In genomic region chr11:113284951-113285741, GRCm38 (mm10) we compare ENCODE assay signal across 7 mouse cellular contexts.
DNase-seq lines count a peak whose midpoint lies in the region; ATAC-seq and TF ChIP-seq lines count a peak whose summit lies in the region.

No protein-coding gene starts in this region.

- TF ChIP-seq POLR2A in brain, embryonic 14.5 days (IDR thresholded peaks at IDR 0.05; ENCODE audit: borderline replicate concordance, extremely low read depth, insufficient read depth, insufficient read length, poor library complexity, severe bottlenecking) = no peak

- no peak for TF ChIP-seq EP300 in stomach, postnatal 0 days (optimal IDR thresholded peaks at IDR 0.05)

- no peak overlapping the region for H3K27ac ChIP-seq in hindbrain, embryonic 14.5 days
- H3K27ac ChIP-seq in stomach, postnatal 0 days (replicated peaks) = no peak overlapping the region

- H3K36me3 ChIP-seq in hindbrain, embryonic 14.5 days (replicated peaks; ENCODE audit: control insufficient read depth, insufficient read depth) = no peaks in the 10 kb centered on the region
- no peaks in the 10 kb centered on the region for H3K36me3 ChIP-seq in stomach, postnatal 0 days (ENCODE audit: control insufficient read depth, insufficient read depth, low read length)

- intact Hi-C loops in left cerebral cortex, postnatal 14 days (cut with DNase I) = loop anchor here (5.0 kb wide), 1 partner anchor 108 kb away; no protein-coding TSS in a partner anchor

- no peak overlapping the region for H3K9ac ChIP-seq in hindbrain, embryonic 14.5 days
- H3K9ac ChIP-seq in stomach, postnatal 0 days (ENCODE audit: low read length) = no peak overlapping the region

- no peaks in the 10 kb centered on the region for H3K27me3 ChIP-seq in hindbrain, embryonic 14.5 days (ENCODE audit: control insufficient read depth, insufficient read depth, low read length)
- H3K27me3 ChIP-seq in stomach, postnatal 0 days (ENCODE audit: control insufficient read depth, insufficient read depth, low read length) = no peaks in the 10 kb centered on the region

- H3K9me3 ChIP-seq in hindbrain, embryonic 14.5 days (ENCODE audit: control insufficient read depth, low read length) = no peaks in the 10 kb centered on the region
- H3K9me3 ChIP-seq in stomach, postnatal 0 days (ENCODE audit: control insufficient read depth, low read length) = no peaks in the 10 kb centered on the region

- WGBS in hindbrain, embryonic 14.5 days = 54% methylated on average over 27 of the region's 27 CpGs
- WGBS in stomach, postnatal 0 days = 66% methylated on average over 27 of the region's 27 CpGs

- no peak; the same call in 1 of the 2 replicates for ATAC-seq in hindbrain, embryonic 14.5 days (ENCODE audit: low FRiP score)
- no peak for ATAC-seq in stomach, postnatal 0 days (ENCODE audit: low FRiP score, low TSS enrichment)
- ATAC-seq in cerebellum, adult (ENCODE audit: insufficient number of reproducible peaks, low FRiP score, low TSS enrichment) = no peak

- H3K4me1 ChIP-seq in hindbrain, embryonic 14.5 days (replicated peaks; ENCODE audit: control insufficient read depth, insufficient read depth, low read length) = peaks cover 10% of the 10 kb centered on the region
- no peaks in the 10 kb centered on the region for H3K4me1 ChIP-seq in stomach, postnatal 0 days (replicated peaks; ENCODE audit: control insufficient read depth, insufficient read depth)

- no peak overlapping the region for H3K4me3 ChIP-seq in hindbrain, embryonic 14.5 days (replicated peaks; ENCODE audit: low read length)
- H3K4me3 ChIP-seq in stomach, postnatal 0 days (ENCODE audit: low read depth, low read length) = no peak overlapping the region

- DNase-seq in right cerebral cortex, adult 18-20 months = peak; percentile 13
- no peak for DNase-seq in right cerebral cortex, postnatal 25 days
- DNase-seq in brain, embryonic 14.5 days (ENCODE audit: low read depth) = peak; percentile 64
- DNase-seq in hindbrain, embryonic 14.5 days (ENCODE audit: low spot score) = no peak
- peak; percentile 68 for DNase-seq in stomach, postnatal 0 days (ENCODE audit: low spot score)
- no peak for DNase-seq in left cerebral cortex, postnatal 14 days (ENCODE audit: low spot score in 2 of 2)

- H3K4me2 ChIP-seq in hindbrain, embryonic 14.5 days (replicated peaks) = peak overlapping the region; percentile 25
- 0 out of 2 replicates have a peak overlapping the region, but pooled peaks have one; percentile 8 for H3K4me2 ChIP-seq in stomach, postnatal 0 days (replicated peaks; ENCODE audit: low read depth)

- TF ChIP-seq CTCF in brain, embryonic 14.5 days (IDR thresholded peaks at IDR 0.05; ENCODE audit: borderline replicate concordance, extremely low read depth, insufficient read depth, insufficient read length) = no peak
- no peak for TF ChIP-seq CTCF in stomach, postnatal 0 days (IDR thresholded peaks at IDR 0.05; ENCODE audit: low read depth)

Comparison
In these comparisons a context has a peak if more than half of its experiments do, and no peak if none do; other contexts are left out.
1. DNase-seq: peak in right cerebral cortex, adult 18-20 months (single experiment), brain, embryonic 14.5 days (single experiment) and stomach, postnatal 0 days (single experiment); none in right cerebral cortex, postnatal 25 days (single experiment), hindbrain, embryonic 14.5 days (single experiment) and left cerebral cortex, postnatal 14 days (0 of 2).